Mouse (Mus musculus): ENCODE results near the gene Meig1. TPM values are rescaled to one million over a fixed set of nuclear protein-coding genes. Genes with fewer than 3 reads are reported as not detected.
"Not testable (repeated sequence)": the region's sequence is repeated elsewhere in the genome, so short reads cannot be mapped to it uniquely, and the experiment has no call there.

Meig1 gene
- polyA plus RNA-seq, 1 experiment = not detected

GRCm38 (mm10) chr2:3424579-3424910, 2.1 kb upstream of the Meig1 start:
- 2% methylated on average over 10 of the region's 10 CpGs for WGBS
- TF ChIP-seq POLR2A (IDR thresholded peaks at IDR 0.05; ENCODE audit: insufficient read depth, low read depth, low read length) = no peak
- no peak for TF ChIP-seq CTCF (IDR thresholded peaks at IDR 0.05; ENCODE audit: insufficient read depth, low read depth, low read length)
- H3K4me3 ChIP-seq (ENCODE audit: insufficient read depth, low read depth, low read length) = peak overlapping the region; percentile 91
- H3K27ac ChIP-seq (ENCODE audit: insufficient read depth, low read depth, low read length) = no peak overlapping the region
- no peaks in the 10 kb centered on the region for H3K4me1 ChIP-seq (ENCODE audit: control insufficient read depth, insufficient read depth, low read length)

- under 1% methylated on average over 29 of the region's 29 CpGs for WGBS
- H3K4me3 ChIP-seq (ENCODE audit: insufficient read depth, low read depth, low read length) = peak within 1 kb of the TSS; percentile 91
- no peak within 1 kb of the TSS for H3K27ac ChIP-seq (ENCODE audit: insufficient read depth, low read depth, low read length)
- no peaks in the 10 kb centered on the region for H3K4me1 ChIP-seq (ENCODE audit: control insufficient read depth, insufficient read depth, low read length)
- peak; percentile 35; the same call in 1 of the 2 replicates for TF ChIP-seq POLR2A (IDR thresholded peaks at IDR 0.05; ENCODE audit: insufficient read depth, low read depth, low read length)
- no peak for TF ChIP-seq CTCF (IDR thresholded peaks at IDR 0.05; ENCODE audit: insufficient read depth, low read depth, low read length)
These were observed 1.6 kb upstream of the Meig1 start, which contains the start of gene Dclre1c for GRCm38 (mm10) chr2:3423841-3424578. Gene Dclre1c, plus strand, starts transcription at chr2:3424131.

GRCm38 (mm10) chr2:3420157-3420556, 2.3 kb downstream of the Meig1 start:
- Histone ChIP-seq H3K4me1 (ENCODE audit: control insufficient read depth, insufficient read depth, low read length) (no peaks in the 10 kb centered on the region), H3K4me3 (ENCODE audit: insufficient read depth, low read depth, low read length) (no peak overlapping the region), H3K27ac (ENCODE audit: insufficient read depth, low read depth, low read length) (no peak overlapping the region)
- no peak for TF ChIP-seq CTCF (IDR thresholded peaks at IDR 0.05; ENCODE audit: insufficient read depth, low read depth, low read length)
- TF ChIP-seq POLR2A (IDR thresholded peaks at IDR 0.05; ENCODE audit: insufficient read depth, low read depth, low read length) = no peak
- 56% methylated on average over 4 of the region's 4 CpGs for WGBS

- TF ChIP-seq POLR2A (IDR thresholded peaks at IDR 0.05; ENCODE audit: insufficient read depth, low read depth, low read length) (no peak), CTCF (IDR thresholded peaks at IDR 0.05; ENCODE audit: insufficient read depth, low read depth, low read length) (no peak)
These were observed 3.5 kb downstream of the Meig1 start for GRCm38 (mm10) chr2:3418883-3419431.

GRCm38 (mm10) chr2:3415676-3416075, 6.8 kb downstream of the Meig1 start:
- H3K4me3 ChIP-seq (ENCODE audit: insufficient read depth, low read depth, low read length) = no peak overlapping the region
- 76% methylated on average over 1 of the region's 1 CpGs for WGBS
- no peak overlapping the region for H3K27ac ChIP-seq (ENCODE audit: insufficient read depth, low read depth, low read length)
- TF ChIP-seq POLR2A (IDR thresholded peaks at IDR 0.05; ENCODE audit: insufficient read depth, low read depth, low read length) = no peak
- H3K4me1 ChIP-seq (ENCODE audit: control insufficient read depth, insufficient read depth, low read length) = no peaks in the 10 kb centered on the region

More at GRCm38 (mm10) chr2:3418883-3419431, 3.5 kb downstream of the Meig1 start:
- Histone ChIP-seq H3K4me1 (ENCODE audit: control insufficient read depth, insufficient read depth, low read length) (no peaks in the 10 kb centered on the region), H3K27ac (ENCODE audit: insufficient read depth, low read depth, low read length) (no peak overlapping the region), H3K4me3 (ENCODE audit: insufficient read depth, low read depth, low read length) (peak overlapping the region; percentile 55)
- WGBS = under 1% methylated on average over 38 of the region's 38 CpGs

GRCm38 (mm10) chr2:3414241-3414640, 8.2 kb downstream of the Meig1 start:
- no peaks in the 10 kb centered on the region for H3K4me1 ChIP-seq (ENCODE audit: control insufficient read depth, insufficient read depth, low read length)
- no peak overlapping the region for H3K27ac ChIP-seq (ENCODE audit: insufficient read depth, low read depth, low read length)
- WGBS = 32% methylated on average over 4 of the region's 4 CpGs
- TF ChIP-seq CTCF (IDR thresholded peaks at IDR 0.05; ENCODE audit: insufficient read depth, low read depth, low read length) (no peak), POLR2A (IDR thresholded peaks at IDR 0.05; ENCODE audit: insufficient read depth, low read depth, low read length) (no peak)
- no peak overlapping the region for H3K4me3 ChIP-seq (ENCODE audit: insufficient read depth, low read depth, low read length)

- WGBS = 86% methylated on average over 7 of the region's 7 CpGs
- no peak for TF ChIP-seq CTCF (IDR thresholded peaks at IDR 0.05; ENCODE audit: insufficient read depth, low read depth, low read length)
- no peak for TF ChIP-seq POLR2A (IDR thresholded peaks at IDR 0.05; ENCODE audit: insufficient read depth, low read depth, low read length)
- Histone ChIP-seq H3K27ac (ENCODE audit: insufficient read depth, low read depth, low read length) (no peak overlapping the region), H3K4me1 (ENCODE audit: control insufficient read depth, insufficient read depth, low read length) (no peaks in the 10 kb centered on the region), H3K4me3 (ENCODE audit: insufficient read depth, low read depth, low read length) (no peak overlapping the region)
These were observed 14.7 kb downstream of the Meig1 start for GRCm38 (mm10) chr2:3407756-3408155.

GRCm38 (mm10) chr2:3405981-3406380, 16.5 kb downstream of the Meig1 start:
- no peaks in the 10 kb centered on the region for H3K4me1 ChIP-seq (ENCODE audit: control insufficient read depth, insufficient read depth, low read length)
- TF ChIP-seq POLR2A (IDR thresholded peaks at IDR 0.05; ENCODE audit: insufficient read depth, low read depth, low read length) (no peak), CTCF (IDR thresholded peaks at IDR 0.05; ENCODE audit: insufficient read depth, low read depth, low read length) (no peak)
- H3K4me3 ChIP-seq (ENCODE audit: insufficient read depth, low read depth, low read length) = no peak overlapping the region
- WGBS = 83% methylated on average over 4 of the region's 4 CpGs
- no peak overlapping the region for H3K27ac ChIP-seq (ENCODE audit: insufficient read depth, low read depth, low read length)

GRCm38 (mm10) chr2:3397110-3397509, 25.3 kb downstream of the Meig1 start, which contains the start of gene Olah:
Gene Olah, minus strand, starts transcription at chr2:3397210.
- not testable (repeated sequence) for H3K4me3 ChIP-seq (ENCODE audit: insufficient read depth, low read depth, low read length); H3K27ac ChIP-seq (ENCODE audit: insufficient read depth, low read depth, low read length); H3K4me1 ChIP-seq (ENCODE audit: control insufficient read depth, insufficient read depth, low read length)
- 77% methylated on average over 10 of the region's 10 CpGs for whole genome bisulfite sequencing

Data from olfactory bulb, adult 2 months (tissue).